Mouse (Mus musculus): ENCODE measurements around the gene Gm30191. TPM values are rescaled to one million over a fixed set of nuclear protein-coding genes. Genes with fewer than 3 reads are reported as not detected.

Gene Gm30191
- polyA plus RNA-seq, 1 experiment from 2014 or later: not detected

GRCm38 (mm10) chr4:134227194-134227593 is 19.5 kb upstream of the Gm30191 start, which contains the start of gene Catsper4:
Catsper4 (minus strand) TSS chr4:134227383.
- 0 out of 2 replicates have a peak, but pooled peaks cover 5% of the 10 kb centered on the region for H3K4me1 ChIP-seq (replicated peaks; ENCODE audit: insufficient read depth, low read length)
- H3K4me3 ChIP-seq (replicated peaks; ENCODE audit: low read depth, low read length): no peak within 1 kb of the TSS
- no peak within 1 kb of the TSS for H3K4me2 ChIP-seq (ENCODE audit: low read length)
- no peaks in the 10 kb centered on the region for H3K27me3 ChIP-seq (ENCODE audit: insufficient read depth, low read length)
- peak; percentile 66 for TF ChIP-seq CTCF (IDR thresholded peaks at IDR 0.05; ENCODE audit: low read depth)
- H3K36me3 ChIP-seq (ENCODE audit: insufficient read depth, low read length): no peaks in the 10 kb centered on the region
- no peak for ATAC-seq (replicated peaks; ENCODE audit: low FRiP score, low read depth)
- H3K9me3 ChIP-seq (replicated peaks; ENCODE audit: low read length): no peaks in the 10 kb centered on the region
- no peak within 1 kb of the TSS for H3K9ac ChIP-seq (ENCODE audit: low read depth, low read length)
- peak; percentile 69 for DNase-seq (ENCODE audit: low spot score)
- H3K27ac ChIP-seq: no peak within 1 kb of the TSS
- 60% methylated on average over 8 of the region's 8 CpGs for WGBS

DNA sequence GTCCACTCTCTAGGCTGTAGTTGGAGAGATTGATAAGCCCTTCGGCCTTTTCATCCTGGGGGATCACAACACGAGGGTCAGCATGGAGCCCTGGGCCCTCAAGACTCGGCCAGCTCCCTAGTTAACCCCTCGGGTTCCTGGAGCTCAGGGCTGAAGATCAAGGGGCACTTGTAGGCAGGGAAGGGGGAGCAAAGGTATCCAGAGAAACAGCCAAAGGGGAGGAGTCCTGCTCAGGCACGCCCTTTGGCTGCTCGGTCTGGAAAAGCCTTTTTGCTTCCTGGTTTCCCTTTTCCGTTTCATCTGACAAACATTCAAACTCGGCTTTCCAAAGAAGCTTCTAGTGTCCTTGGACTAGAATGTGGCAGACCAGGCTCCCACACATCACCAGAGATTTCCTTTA is 16.3 kb upstream of the Gm30191 start:
- H3K9ac ChIP-seq (ENCODE audit: low read depth, low read length): no peak overlapping the region
- H3K9me3 ChIP-seq (replicated peaks; ENCODE audit: low read length): no peaks in the 10 kb centered on the region
- H3K4me2 ChIP-seq (ENCODE audit: low read length): no peak overlapping the region
- DNase-seq (ENCODE audit: low spot score): no peak
- H3K27me3 ChIP-seq (ENCODE audit: insufficient read depth, low read length): no peaks in the 10 kb centered on the region
- 25% methylated on average over 8 of the region's 8 CpGs for WGBS
- H3K36me3 ChIP-seq (ENCODE audit: insufficient read depth, low read length): no peaks in the 10 kb centered on the region
- TF ChIP-seq CTCF (IDR thresholded peaks at IDR 0.05; ENCODE audit: low read depth): no peak
- no peak overlapping the region for H3K27ac ChIP-seq
- no peak overlapping the region for H3K4me3 ChIP-seq (replicated peaks; ENCODE audit: low read depth, low read length)
- no peak for ATAC-seq (replicated peaks; ENCODE audit: low FRiP score, low read depth)
- 0 out of 2 replicates have a peak, but pooled peaks cover 4% of the 10 kb centered on the region for H3K4me1 ChIP-seq (replicated peaks; ENCODE audit: insufficient read depth, low read length)

DNA sequence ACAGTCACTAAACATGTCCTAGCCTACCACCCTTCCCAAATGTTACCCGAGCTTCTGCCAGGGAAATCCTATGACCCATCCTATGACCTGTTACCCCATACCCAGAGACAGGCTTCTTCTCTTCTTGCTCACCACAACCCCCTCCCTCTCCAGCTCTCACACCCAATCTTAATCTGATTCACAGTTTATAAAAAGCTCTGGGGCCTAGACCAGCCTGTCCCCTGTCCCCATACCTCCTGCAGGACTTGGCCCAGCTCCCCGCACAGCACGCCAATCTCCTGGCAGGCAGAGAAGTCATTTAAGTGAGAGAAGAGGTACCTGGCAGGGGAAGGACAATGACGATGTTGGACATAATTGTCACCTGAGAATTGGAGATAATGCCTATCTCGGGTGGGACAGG is 11.9 kb upstream of the Gm30191 start:
- no peaks in the 10 kb centered on the region for H3K27me3 ChIP-seq (ENCODE audit: insufficient read depth, low read length)
- H3K36me3 ChIP-seq (ENCODE audit: insufficient read depth, low read length): no peaks in the 10 kb centered on the region
- H3K27ac ChIP-seq: no peak overlapping the region
- TF ChIP-seq CTCF (IDR thresholded peaks at IDR 0.05; ENCODE audit: low read depth): no peak
- H3K9me3 ChIP-seq (replicated peaks; ENCODE audit: low read length): no peaks in the 10 kb centered on the region
- no peak overlapping the region for H3K9ac ChIP-seq (ENCODE audit: low read depth, low read length)
- no peak for DNase-seq (ENCODE audit: low spot score)
- H3K4me2 ChIP-seq (ENCODE audit: low read length): no peak overlapping the region
- 0 out of 2 replicates have a peak, but pooled peaks cover 8% of the 10 kb centered on the region for H3K4me1 ChIP-seq (replicated peaks; ENCODE audit: insufficient read depth, low read length)
- no peak overlapping the region for H3K4me3 ChIP-seq (replicated peaks; ENCODE audit: low read depth, low read length)
- no peak for ATAC-seq (replicated peaks; ENCODE audit: low FRiP score, low read depth)
- WGBS: 76% methylated on average over 5 of the region's 5 CpGs

GRCm38 (mm10) chr4:134237582-134238278 is 9.0 kb upstream of the Gm30191 start:
- peak overlapping the region; percentile 34 for H3K4me3 ChIP-seq (replicated peaks; ENCODE audit: low read depth, low read length)
- no peaks in the 10 kb centered on the region for H3K9me3 ChIP-seq (replicated peaks; ENCODE audit: low read length)
- H3K27me3 ChIP-seq (ENCODE audit: insufficient read depth, low read length): no peaks in the 10 kb centered on the region
- WGBS: 25% methylated on average over 19 of the region's 19 CpGs
- H3K4me2 ChIP-seq (ENCODE audit: low read length): peak overlapping the region; percentile 53
- DNase-seq (ENCODE audit: low spot score) (no peak), ATAC-seq (replicated peaks; ENCODE audit: low FRiP score, low read depth) (peak; percentile 18; the same call in 1 of the 2 replicates)
- no peak for TF ChIP-seq CTCF (IDR thresholded peaks at IDR 0.05; ENCODE audit: low read depth)
- peak overlapping the region; percentile 50 for H3K9ac ChIP-seq (ENCODE audit: low read depth, low read length)
- no peaks in the 10 kb centered on the region for H3K36me3 ChIP-seq (ENCODE audit: insufficient read depth, low read length)
- H3K27ac ChIP-seq: peak overlapping the region; percentile 68
- 0 out of 2 replicates have a peak, but pooled peaks cover 3% of the 10 kb centered on the region for H3K4me1 ChIP-seq (replicated peaks; ENCODE audit: insufficient read depth, low read length)

- Histone ChIP-seq H3K9ac (ENCODE audit: low read depth, low read length) (peak within 1 kb of the TSS; percentile 50), H3K4me2 (ENCODE audit: low read length) (peak within 1 kb of the TSS; percentile 53), H3K4me3 (replicated peaks; ENCODE audit: low read depth, low read length) (peak within 1 kb of the TSS; percentile 34), H3K27ac (peak within 1 kb of the TSS; percentile 68), H3K9me3 (replicated peaks; ENCODE audit: low read length) (no peaks in the 10 kb centered on the region), H3K4me1 (replicated peaks; ENCODE audit: insufficient read depth, low read length) (0 out of 2 replicates have a peak, but pooled peaks cover 3% of the 10 kb centered on the region), H3K27me3 (ENCODE audit: insufficient read depth, low read length) (no peaks in the 10 kb centered on the region), H3K36me3 (ENCODE audit: insufficient read depth, low read length) (no peaks in the 10 kb centered on the region)
- TF ChIP-seq CTCF (IDR thresholded peaks at IDR 0.05; ENCODE audit: low read depth): no peak
- 2% methylated on average over 18 of the region's 18 CpGs for WGBS
- ATAC-seq (replicated peaks; ENCODE audit: low FRiP score, low read depth) (peak; percentile 94), DNase-seq (ENCODE audit: low spot score) (peak; percentile 59)
These were observed 8.5 kb upstream of the Gm30191 start, which contains the start of gene Cnksr1 for GRCm38 (mm10) chr4:134238279-134238651. Cnksr1 (minus strand) TSS chr4:134238399.

DNA sequence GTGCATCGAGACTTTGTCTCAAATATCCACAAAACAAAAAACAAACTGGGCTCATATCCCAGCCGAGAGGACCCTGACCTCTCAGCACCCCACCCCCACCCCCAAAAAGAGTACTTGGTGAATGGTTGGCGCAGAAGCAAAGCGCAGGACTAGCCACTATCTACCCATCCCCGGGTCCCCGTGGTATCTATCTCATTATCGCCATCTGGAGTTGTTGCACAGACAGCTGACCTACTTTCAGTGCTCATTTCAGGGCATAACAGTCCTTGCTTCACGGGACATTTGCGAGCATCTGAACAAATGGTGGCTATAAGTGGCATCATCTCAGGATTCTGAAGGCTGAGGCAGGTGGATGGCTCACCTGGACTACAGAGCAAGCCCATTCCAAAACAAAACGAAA is 8.0 kb upstream of the Gm30191 start:
- Histone ChIP-seq H3K27me3 (ENCODE audit: insufficient read depth, low read length) (no peaks in the 10 kb centered on the region), H3K36me3 (ENCODE audit: insufficient read depth, low read length) (no peaks in the 10 kb centered on the region), H3K4me1 (replicated peaks; ENCODE audit: insufficient read depth, low read length) (0 out of 2 replicates have a peak, but pooled peaks cover 3% of the 10 kb centered on the region), H3K9ac (ENCODE audit: low read depth, low read length) (no peak overlapping the region), H3K9me3 (replicated peaks; ENCODE audit: low read length) (no peaks in the 10 kb centered on the region), H3K4me3 (replicated peaks; ENCODE audit: low read depth, low read length) (peak overlapping the region; percentile 34; the same call in 1 of the 2 replicates), H3K27ac (no peak overlapping the region), H3K4me2 (ENCODE audit: low read length) (peak overlapping the region; percentile 53)
- DNase-seq (ENCODE audit: low spot score): no peak
- WGBS: 9% methylated on average over 10 of the region's 10 CpGs
- TF ChIP-seq CTCF (IDR thresholded peaks at IDR 0.05; ENCODE audit: low read depth): no peak
- no peak for ATAC-seq (replicated peaks; ENCODE audit: low FRiP score, low read depth)

Measured in kidney, postnatal 0 days (tissue).